Mouse (Mus musculus) C2C12 (cell line): ENCODE data around the gene Pfkfb4. TPM values are rescaled to one million over a fixed set of nuclear protein-coding genes. Genes with fewer than 3 reads are reported as not detected.

Source experiments
- H3K27me3 ChIP-seq: one replicate; pipeline ENCODE4 v1.6.1; 2011; ENCODE audit not compliant: control insufficient read depth, insufficient read depth, insufficient read length
- H3K36me3 ChIP-seq: one replicate; pipeline ENCODE4 v1.6.1; 2011; ENCODE audit not compliant: control insufficient read depth, insufficient read depth
- H3K4me3 ChIP-seq: one replicate; pipeline ENCODE4 v1.5.1; 2011; ENCODE audit warnings: mild to moderate bottlenecking, control low read depth; ENCODE audit not compliant: poor library complexity, insufficient read depth, severe bottlenecking
- H3K79me2 ChIP-seq: one replicate; pipeline ENCODE4 v1.6.1; 2011; ENCODE audit not compliant: control insufficient read depth, insufficient read depth
- H3K79me3 ChIP-seq: one replicate; pipeline ENCODE4 v1.6.1; 2011; ENCODE audit warnings: low read depth, control low read depth
- H3ac ChIP-seq: one replicate; pipeline ENCODE3; 2011; ENCODE audit warnings: low read depth; ENCODE audit not compliant: control insufficient read depth, insufficient read length
- CEBPB ChIP-seq: IDR thresholded peaks from one replicate; pipeline ENCODE4 v1.6.1; 2011; ENCODE audit warnings: low read depth, mild to moderate bottlenecking, control low read depth, moderate library complexity
- CTCF ChIP-seq: IDR thresholded peaks from one replicate; pipeline ENCODE4 v1.5.1; 2011; ENCODE audit not compliant: control insufficient read depth, insufficient read depth, insufficient read length
- FOSL1 ChIP-seq: IDR thresholded peaks from one replicate; pipeline ENCODE4 v1.8.0; 2011; ENCODE audit warnings: mild to moderate bottlenecking, low read length; ENCODE audit not compliant: poor library complexity, insufficient read depth, severe bottlenecking
- MAX ChIP-seq: IDR thresholded peaks from one replicate; pipeline ENCODE4 v1.6.1; 2011; ENCODE audit warnings: mild to moderate bottlenecking, control low read depth
- MYOD1 ChIP-seq: IDR thresholded peaks from one replicate; pipeline ENCODE4 v1.6.1; 2011; ENCODE audit warnings: low read depth; ENCODE audit not compliant: control insufficient read depth, insufficient read length
- MYOG ChIP-seq: IDR thresholded peaks from one replicate; pipeline ENCODE4 v1.6.1; 2011; ENCODE audit not compliant: control insufficient read depth, insufficient read length; ENCODE audit errors: extremely low read depth
- USF1 ChIP-seq: IDR thresholded peaks from one replicate; pipeline ENCODE4 v1.6.1; 2011; ENCODE audit warnings: low read depth, mild to moderate bottlenecking, control low read depth, moderate library complexity
- polyA plus RNA-seq: library from polyadenylated mRNA; unstranded; fragments of >200 nt; fragmentation: generic; extraction: Trizol; gene quantifications from one replicate; pipeline ENCODE4 v1.2.1, GENCODE M21; 2012; ENCODE audit warnings: missing spikeins

The Pfkfb4 gene
- polyA plus RNA-seq, 1 experiment, result 6.7 TPM

DNA sequence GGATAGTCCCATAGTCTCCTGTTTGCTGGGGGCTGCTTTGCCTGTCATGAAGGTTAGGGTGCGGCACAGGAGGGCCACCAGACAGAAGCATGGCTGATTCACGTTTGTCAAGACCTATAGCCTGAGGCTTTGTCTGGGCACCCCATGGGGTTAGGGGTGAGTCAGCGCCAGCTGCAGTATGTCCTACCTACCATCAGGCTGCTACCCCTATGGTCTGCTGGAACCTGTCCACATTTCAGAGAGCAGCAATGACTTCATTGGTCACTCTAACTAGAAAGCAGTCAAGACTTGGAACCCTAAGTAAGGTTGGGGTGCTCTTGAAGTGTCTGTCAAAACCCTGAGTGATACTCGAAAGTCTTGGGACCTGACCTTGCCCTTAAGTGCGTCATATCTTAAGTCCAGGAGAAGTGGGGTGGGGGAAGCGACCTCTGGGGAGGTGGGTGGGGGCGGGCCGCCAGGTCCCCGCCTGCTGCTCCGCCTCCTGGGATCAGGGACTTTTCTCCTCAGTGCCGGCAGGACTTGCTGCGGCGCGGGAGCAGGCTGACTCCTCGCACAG is 38.4 kb upstream of the Pfkfb4 start, which contains the start of gene Col7a1:
TSS of gene Col7a1 (plus strand) at position 506 of the 556 bp plus-strand sequence.
- peak within 1 kb of the TSS; percentile 57 for H3ac ChIP-seq
- H3K79me3 ChIP-seq, result peaks cover 5% of the 10 kb centered on the region
- no peaks in the 10 kb centered on the region for H3K27me3 ChIP-seq
- no peak for TF ChIP-seq CEBPB
- peak; percentile 18 for TF ChIP-seq FOSL1
- peak; percentile 91 for TF ChIP-seq MYOD1
- peaks cover 36% of the 10 kb centered on the region for H3K36me3 ChIP-seq
- peaks cover 36% of the 10 kb centered on the region for H3K79me2 ChIP-seq
- H3K4me3 ChIP-seq, result peak within 1 kb of the TSS; percentile 37

DNA sequence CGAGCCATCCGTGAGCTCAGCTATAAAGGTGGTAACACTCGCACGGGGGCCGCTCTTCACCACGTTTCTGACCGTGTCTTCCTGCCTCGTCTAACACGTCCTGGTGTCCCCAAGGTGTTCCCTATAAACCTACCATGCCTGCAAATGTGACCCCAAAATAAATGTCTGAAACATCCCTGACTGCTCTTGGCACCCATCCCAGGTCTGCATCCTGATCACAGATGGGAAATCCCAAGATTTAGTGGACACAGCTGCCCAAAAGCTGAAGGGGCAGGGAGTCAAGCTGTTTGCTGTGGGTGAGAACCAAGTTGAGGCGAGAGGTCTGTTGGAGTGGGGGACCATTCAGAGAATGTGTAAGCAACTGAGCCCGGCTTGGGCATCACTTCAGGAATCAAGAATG is 36.3 kb upstream of the Pfkfb4 start:
- H3K36me3 ChIP-seq, result peaks cover 23% of the 10 kb centered on the region
- H3K27me3 ChIP-seq, result no peaks in the 10 kb centered on the region
- no peak overlapping the region for H3ac ChIP-seq
- H3K4me3 ChIP-seq, result no peak overlapping the region
- peaks cover 36% of the 10 kb centered on the region for H3K79me2 ChIP-seq
- TF ChIP-seq CTCF (no peak), MAX (no peak), USF1 (no peak), CEBPB (no peak), MYOD1 (no peak), FOSL1 (no peak)
- peaks cover 5% of the 10 kb centered on the region for H3K79me3 ChIP-seq

DNA sequence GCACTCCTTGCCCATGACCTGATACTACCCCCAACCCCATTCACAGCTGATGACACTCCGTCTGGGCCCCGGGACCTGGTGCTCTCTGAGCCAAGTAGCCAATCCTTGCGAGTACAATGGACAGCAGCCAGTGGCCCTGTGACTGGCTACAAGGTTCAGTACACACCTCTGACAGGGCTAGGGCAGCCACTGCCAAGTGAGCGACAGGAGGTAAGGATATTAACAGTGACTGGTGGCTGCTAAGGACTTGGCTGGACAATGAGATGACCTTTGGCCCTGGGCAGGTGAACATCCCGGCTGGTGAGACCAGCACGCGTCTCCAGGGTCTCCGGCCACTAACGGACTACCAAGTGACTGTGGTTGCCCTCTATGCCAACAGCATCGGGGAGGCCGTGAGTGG is 35.7 kb upstream of the Pfkfb4 start:
- H3K36me3 ChIP-seq, result peaks cover 28% of the 10 kb centered on the region
- TF ChIP-seq MYOD1, result no peak
- TF ChIP-seq MAX, result no peak
- no peak for TF ChIP-seq CTCF
- no peak for TF ChIP-seq FOSL1
- no peak for TF ChIP-seq CEBPB
- TF ChIP-seq USF1, result no peak
- no peak for TF ChIP-seq MYOG
- no peaks in the 10 kb centered on the region for H3K27me3 ChIP-seq
- H3K79me2 ChIP-seq, result peaks cover 36% of the 10 kb centered on the region
- no peak overlapping the region for H3ac ChIP-seq
- H3K79me3 ChIP-seq, result peaks cover 5% of the 10 kb centered on the region
- no peak overlapping the region for H3K4me3 ChIP-seq

DNA sequence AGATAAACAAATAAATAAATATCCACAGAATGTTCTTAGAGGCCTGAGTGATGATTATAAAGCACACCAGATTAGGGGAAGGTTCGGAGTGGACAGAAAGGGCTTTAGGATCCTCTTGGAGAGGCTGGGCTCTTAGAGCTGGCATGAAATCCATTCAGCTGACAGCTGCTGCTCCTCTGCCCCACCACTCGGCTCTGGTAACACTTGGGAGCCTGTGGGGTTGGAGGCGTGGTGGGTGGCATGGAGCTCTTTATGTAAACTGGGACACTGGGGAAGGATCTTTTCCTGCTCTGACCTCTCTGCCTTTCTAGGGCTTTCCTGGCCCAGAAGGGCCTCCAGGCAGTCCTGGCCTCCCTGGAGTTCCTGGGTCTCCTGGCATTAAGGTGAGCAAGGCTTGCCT is 28.0 kb upstream of the Pfkfb4 start:
- Histone ChIP-seq H3K27me3 (no peaks in the 10 kb centered on the region), H3K4me3 (no peak overlapping the region), H3ac (no peak overlapping the region), H3K36me3 (peaks cover 25% of the 10 kb centered on the region), H3K79me2 (no peaks in the 10 kb centered on the region), H3K79me3 (no peaks in the 10 kb centered on the region)
- TF ChIP-seq MYOD1 (no peak), CEBPB (no peak), CTCF (no peak), MAX (no peak), USF1 (no peak), FOSL1 (no peak), MYOG (no peak)

DNA sequence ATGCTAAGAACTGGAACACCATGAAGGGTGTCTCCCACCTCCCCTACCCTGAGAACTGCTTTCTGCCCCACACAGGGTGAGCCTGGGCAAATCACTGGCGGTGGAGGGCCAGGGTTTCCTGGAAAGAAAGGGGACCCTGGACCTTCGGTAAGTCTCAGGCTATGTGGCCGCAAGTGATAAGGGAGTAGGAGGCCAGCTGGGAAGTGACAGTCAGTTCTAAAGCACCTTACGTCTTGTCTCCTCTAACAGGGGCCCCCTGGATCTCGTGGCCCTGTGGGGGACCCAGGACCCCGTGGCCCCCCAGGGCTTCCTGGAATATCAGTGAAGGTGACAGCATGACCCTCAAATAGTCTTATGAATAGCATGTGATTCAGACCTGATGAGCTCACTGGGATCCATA is 27.2 kb upstream of the Pfkfb4 start:
- peaks cover 30% of the 10 kb centered on the region for H3K36me3 ChIP-seq

DNA sequence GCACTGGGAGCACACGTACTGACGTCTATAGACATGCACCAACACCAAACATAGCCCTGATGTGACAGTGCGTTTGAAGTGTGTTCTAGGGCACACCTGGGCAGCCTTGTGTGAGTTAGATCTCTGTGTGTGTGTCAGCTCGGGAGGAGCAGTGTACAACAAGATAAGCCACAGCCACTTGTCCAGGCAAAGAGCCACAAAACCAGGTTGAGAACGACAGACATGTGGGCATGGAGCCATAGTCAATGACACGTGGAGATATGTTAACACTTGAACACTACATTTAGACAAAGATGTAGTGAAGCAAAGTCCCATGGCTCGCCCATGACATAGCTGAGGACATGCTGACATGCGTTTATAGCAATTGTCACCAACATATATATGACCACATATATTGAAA is 21.0 kb upstream of the Pfkfb4 start:
- TF ChIP-seq FOSL1, result no peak
- TF ChIP-seq MYOG, result no peak
- no peak for TF ChIP-seq MYOD1
- no peak for TF ChIP-seq MAX
- no peak for TF ChIP-seq CTCF
- TF ChIP-seq CEBPB, result no peak
- TF ChIP-seq USF1, result no peak
- Histone ChIP-seq H3K4me3 (no peak overlapping the region), H3K79me2 (no peaks in the 10 kb centered on the region), H3ac (no peak overlapping the region), H3K79me3 (no peaks in the 10 kb centered on the region), H3K36me3 (peaks cover 40% of the 10 kb centered on the region), H3K27me3 (no peaks in the 10 kb centered on the region)

More for the DNA sequence above, 27.2 kb upstream of the Pfkfb4 start:
- no peak overlapping the region for H3ac ChIP-seq
- TF ChIP-seq USF1, result no peak
- no peak for TF ChIP-seq MYOG
- TF ChIP-seq MAX, result no peak
- no peak for TF ChIP-seq CTCF
- no peak for TF ChIP-seq CEBPB
- TF ChIP-seq FOSL1, result no peak
- no peak overlapping the region for H3K4me3 ChIP-seq
- no peaks in the 10 kb centered on the region for H3K27me3 ChIP-seq
- no peaks in the 10 kb centered on the region for H3K79me2 ChIP-seq
- no peaks in the 10 kb centered on the region for H3K79me3 ChIP-seq
